Mouse (Mus musculus) right cerebral cortex, postnatal 36 days (tissue): ENCODE measurements around the gene Rfk.

Experiments
- DNase-seq, 2 experiments: peaks; one replicate each; pipeline ENCODE4 v3.0.0; 2022; ENCODE audit warnings: low spot score in 2 of 2, mixed read lengths in 1 of 2

Gene Rfk

GRCm38 (mm10) chr19:17385022-17385421, 8.8 kb upstream of the Rfk start:
- no peak for DNase-seq

GRCm38 (mm10) chr19:17385426-17385825, 8.4 kb upstream of the Rfk start:
- DNase-seq, result no peak

GRCm38 (mm10) chr19:17386424-17386823, 7.4 kb upstream of the Rfk start:
- no peak for DNase-seq

- no peak for DNase-seq
Observed at GRCm38 (mm10) chr19:17388404-17388803, 5.4 kb upstream of the Rfk start.

- no peak for DNase-seq
Observed at GRCm38 (mm10) chr19:17392866-17393265, 977 bp upstream of the Rfk start.

GRCm38 (mm10) chr19:17396802-17397201, 3.0 kb downstream of the Rfk start:
- DNase-seq, result no peak

- no peak for DNase-seq
Observed at GRCm38 (mm10) chr19:17397922-17398321, 4.1 kb downstream of the Rfk start.

- DNase-seq, result no peak
Observed at GRCm38 (mm10) chr19:17399965-17400364, 6.1 kb downstream of the Rfk start.

- DNase-seq, result no peak
Observed at GRCm38 (mm10) chr19:17400571-17400970, 6.7 kb downstream of the Rfk start.

- no peak for DNase-seq
Observed at GRCm38 (mm10) chr19:17403175-17403574, 9.3 kb downstream of the Rfk start.

GRCm38 (mm10) chr19:17406823-17407222, 13.0 kb downstream of the Rfk start:
- no peak for DNase-seq

- DNase-seq, result no peak
Observed at GRCm38 (mm10) chr19:17408591-17408990, 14.7 kb downstream of the Rfk start.

- DNase-seq, result no peak
Observed at GRCm38 (mm10) chr19:17409351-17409750, 15.5 kb downstream of the Rfk start.

- DNase-seq, result no peak
Observed at GRCm38 (mm10) chr19:17410465-17411065, 16.7 kb downstream of the Rfk start.

GRCm38 (mm10) chr19:17412915-17413459, 19.1 kb downstream of the Rfk start:
- DNase-seq, result no peak

GRCm38 (mm10) chr19:17417855-17418254, 24.0 kb downstream of the Rfk start:
- no peak for DNase-seq

GRCm38 (mm10) chr19:17423306-17423705, 29.5 kb downstream of the Rfk start:
- DNase-seq, result no peak

- DNase-seq, result no peak
Observed at GRCm38 (mm10) chr19:17427824-17428560, 34.1 kb downstream of the Rfk start.

- DNase-seq, result no peak
Observed at GRCm38 (mm10) chr19:17428561-17428914, 34.7 kb downstream of the Rfk start.

GRCm38 (mm10) chr19:17436651-17437050, 42.8 kb downstream of the Rfk start:
- no peak for DNase-seq

- no peak for DNase-seq
Observed at GRCm38 (mm10) chr19:17439476-17440189, 45.8 kb downstream of the Rfk start.

GRCm38 (mm10) chr19:17443581-17443980, 49.7 kb downstream of the Rfk start:
- no peak for DNase-seq
